In genomic region chr11:94978947-94979346, GRCm38 (mm10) we compare ENCODE assay signal across 8 mouse cellular contexts. TPM values are rescaled to one million over a fixed set of nuclear protein-coding genes. Genes with fewer than 3 reads are reported as not detected.
A peak's percentile ranks its signal among the peaks of the same experiment; 100 is the strongest.
DNase-seq lines count a peak whose midpoint lies in the region; ATAC-seq and TF ChIP-seq lines count a peak whose summit lies in the region.

No protein-coding gene starts in this region.

- peak; percentile 100 for TF ChIP-seq CTCF in liver, postnatal 0 days (IDR thresholded peaks at IDR 0.05; ENCODE audit: low read depth)
- peak; percentile 98 for TF ChIP-seq CTCF in testis, adult 2 months (IDR thresholded peaks at IDR 0.05; ENCODE audit: control insufficient read depth, insufficient read depth, insufficient replicate concordance, low read depth, low read length)

- ATAC-seq in forebrain, embryonic 15.5 days (replicated peaks): peak; percentile 96
- ATAC-seq in liver, postnatal 0 days: peak; percentile 92
- peak; percentile 95 for ATAC-seq in neural tube, embryonic 14.5 days (ENCODE audit: low read depth)

- DNase-seq in ES-E14 (ENCODE audit: low read depth, low spot score): peak; percentile 94
- DNase-seq in cerebellum, adult 11-12 months: peak; percentile 97
- peak; percentile 94 for DNase-seq in heart, postnatal 25 days (ENCODE audit: low spot score)
- DNase-seq in layer of hippocampus, adult 11-12 months (ENCODE audit: low spot score): peak; percentile 96
- peak; percentile 97 for DNase-seq in liver, postnatal 0 days

- WGBS in forebrain, embryonic 15.5 days: 0% methylated on average over 20 of the region's 20 CpGs
- WGBS in liver, postnatal 0 days (ENCODE audit: insufficient replicate concordance): under 1% methylated on average over 20 of the region's 20 CpGs
- under 1% methylated on average over 20 of the region's 20 CpGs for WGBS in neural tube, embryonic 14.5 days

- in situ Hi-C loops in ES-E14 (cut with MboI; ENCODE audit: low sequenced_read_pairs in 2 of 2, unreplicated experiment in 2 of 2): no loop called here

- no peak overlapping the region for H3K9ac ChIP-seq in ES-E14 (ENCODE audit: insufficient read depth, low read depth, low read length, poor library complexity, severe bottlenecking)
- peak overlapping the region; percentile 49 for H3K9ac ChIP-seq in forebrain, embryonic 15.5 days (replicated peaks)
- H3K9ac ChIP-seq in liver, postnatal 0 days (replicated peaks): no peak overlapping the region
- peak overlapping the region; percentile 43; the same call in 1 of the 2 replicates for H3K9ac ChIP-seq in neural tube, embryonic 14.5 days (replicated peaks; ENCODE audit: low read depth, low read length)

- 0 out of 2 replicates have a peak, but pooled peaks have one; percentile 32 for TF ChIP-seq EP300 in liver, postnatal 0 days (IDR thresholded peaks at IDR 0.05; ENCODE audit: low read depth)

- H3K9me3 ChIP-seq in ES-E14 (ENCODE audit: control insufficient read depth, insufficient read depth, low read depth, low read length): no peaks in the 10 kb centered on the region
- no peaks in the 10 kb centered on the region for H3K9me3 ChIP-seq in forebrain, embryonic 15.5 days
- no peaks in the 10 kb centered on the region for H3K9me3 ChIP-seq in liver, postnatal 0 days (ENCODE audit: low read length)
- H3K9me3 ChIP-seq in neural tube, embryonic 14.5 days (ENCODE audit: control insufficient read depth, low read length): no peaks in the 10 kb centered on the region

- intact Hi-C loops in heart, postnatal 25 days (cut with DNase I): loop anchor here (1.0 to 2.0 kb wide), 2 partner anchors 14 to 21 kb away; no protein-coding TSS in a partner anchor

- TF ChIP-seq POLR2A in testis, adult 2 months (IDR thresholded peaks at IDR 0.05; ENCODE audit: control insufficient read depth, low read depth, low read length): peak; percentile 58; the same call in 1 of the 2 replicates

- H3K4me1 ChIP-seq in ES-E14 (ENCODE audit: control insufficient read depth in 2 of 2, insufficient read depth in 2 of 2, low read length in 2 of 2, poor library complexity in 1 of 2): peaks cover 0 to 2% of the 10 kb centered on the region in 2 experiments; a peak in 1 of 4 replicates
- peaks cover 17% of the 10 kb centered on the region for H3K4me1 ChIP-seq in forebrain, embryonic 15.5 days
- peaks cover 8% of the 10 kb centered on the region for H3K4me1 ChIP-seq in liver, postnatal 0 days (ENCODE audit: insufficient read depth)
- 0 out of 2 replicates have a peak, but pooled peaks cover 6% of the 10 kb centered on the region for H3K4me1 ChIP-seq in neural tube, embryonic 14.5 days (ENCODE audit: control insufficient read depth, insufficient read depth, low read length)
- H3K4me1 ChIP-seq in testis, adult 2 months (ENCODE audit: control insufficient read depth, insufficient read depth, low read length): peaks cover 6% of the 10 kb centered on the region

- no peaks in the 10 kb centered on the region for H3K27me3 ChIP-seq in forebrain, embryonic 15.5 days
- no peaks in the 10 kb centered on the region for H3K27me3 ChIP-seq in liver, postnatal 0 days (ENCODE audit: insufficient read depth, low read length)
- no peaks in the 10 kb centered on the region for H3K27me3 ChIP-seq in neural tube, embryonic 14.5 days (ENCODE audit: control insufficient read depth, insufficient read depth, low read length)
- H3K27me3 ChIP-seq in testis, adult 2 months (ENCODE audit: control insufficient read depth, insufficient read depth, low read length): no peaks in the 10 kb centered on the region

- peak overlapping the region in 1 of 2 experiments; percentile 36; a peak in 1 of 4 replicates for H3K4me3 ChIP-seq in ES-E14 (ENCODE audit: insufficient read depth in 1 of 2, low read depth in 1 of 2, low read length in 2 of 2, poor library complexity in 1 of 2, severe bottlenecking in 1 of 2)
- peak overlapping the region; percentile 33 for H3K4me3 ChIP-seq in forebrain, embryonic 15.5 days
- H3K4me3 ChIP-seq in liver, postnatal 0 days (ENCODE audit: low read depth, low read length): peak overlapping the region; percentile 26
- H3K4me3 ChIP-seq in neural tube, embryonic 14.5 days (ENCODE audit: low read depth, low read length): peak overlapping the region; percentile 8
- peak overlapping the region; percentile 44; the same call in 1 of the 2 replicates for H3K4me3 ChIP-seq in testis, adult 2 months (ENCODE audit: control insufficient read depth, low read depth, low read length)

- H3K27ac ChIP-seq in ES-E14 (ENCODE audit: insufficient read depth, low read depth, low read length, poor library complexity, severe bottlenecking): no peak overlapping the region
- H3K27ac ChIP-seq in forebrain, embryonic 15.5 days (replicated peaks): peak overlapping the region; percentile 97
- H3K27ac ChIP-seq in liver, postnatal 0 days (ENCODE audit: low read depth): no peak overlapping the region
- peak overlapping the region; percentile 91 for H3K27ac ChIP-seq in neural tube, embryonic 14.5 days (ENCODE audit: low read depth, low read length)
- no peak overlapping the region for H3K27ac ChIP-seq in testis, adult 2 months (ENCODE audit: control insufficient read depth, insufficient read depth, low read depth, low read length)

- no peaks in the 10 kb centered on the region for H3K36me3 ChIP-seq in ES-E14 (ENCODE audit: control insufficient read depth, insufficient read depth, low read length, poor library complexity, severe bottlenecking)
- H3K36me3 ChIP-seq in forebrain, embryonic 15.5 days: no peaks in the 10 kb centered on the region
- no peaks in the 10 kb centered on the region for H3K36me3 ChIP-seq in liver, postnatal 0 days (replicated peaks; ENCODE audit: insufficient read depth, low read length)
- no peaks in the 10 kb centered on the region for H3K36me3 ChIP-seq in neural tube, embryonic 14.5 days (ENCODE audit: control insufficient read depth, insufficient read depth, low read length)
- H3K36me3 ChIP-seq in testis, adult 2 months (ENCODE audit: control insufficient read depth, insufficient read depth, low read length): no peaks in the 10 kb centered on the region

- peak overlapping the region; percentile 51 for H3K4me2 ChIP-seq in forebrain, embryonic 15.5 days (replicated peaks)
- peak overlapping the region; percentile 65 for H3K4me2 ChIP-seq in liver, postnatal 0 days (ENCODE audit: low read depth, low read length)
- peak overlapping the region; percentile 43 for H3K4me2 ChIP-seq in neural tube, embryonic 14.5 days (ENCODE audit: low read depth, low read length)

TF ChIP-seq in ES-E14, 5 proteins besides CTCF, POLR2A, EP300 and RAD21:
- TF ChIP-seq MAFK (IDR thresholded peaks at IDR 0.05; ENCODE audit: insufficient read depth, low read depth, low read length) (no peak), HCFC1 (IDR thresholded peaks at IDR 0.05; ENCODE audit: borderline replicate concordance, insufficient read depth, low read length) (peak; percentile 59; the same call in 1 of the 2 replicates), ZC3H11A (IDR thresholded peaks at IDR 0.05; ENCODE audit: borderline replicate concordance, low read depth, low read length) (peak; percentile 34; the same call in 1 of the 2 replicates), ZNF384 (IDR thresholded peaks at IDR 0.05; ENCODE audit: low read depth, low read length) (peak; percentile 64; the same call in 1 of the 2 replicates)

RNA-seq across cellular contexts. Expression of gene Sgca, which starts 2.8 kb away (rescaled TPM):
- total RNA-seq in ES-E14 (2012; rRNA removed): 0.74 TPM in 1 of 2 replicates, not detected in the other
- not detected in 2 replicates for polyA plus RNA-seq in forebrain, embryonic 15.5 days (2015; fragmentation: Nextera tagmentation; extraction: Ambion mirVana)
- total RNA-seq in heart, postnatal 25 days (2021): 100 to 1,000 TPM; 142 to 163 TPM
- polyA plus RNA-seq in liver, postnatal 0 days (2015; fragmentation: Nextera tagmentation; extraction: Ambion mirVana): 0.13 and 0.96 TPM in 2 replicates
- not detected in 2 replicates for polyA plus RNA-seq in neural tube, embryonic 14.5 days (2014; fragmentation: Nextera tagmentation; extraction: Ambion mirVana)
- polyA plus RNA-seq in testis, adult 2 months (2012; rRNA removed): 27.5 and 33.7 TPM in 2 replicates

RNA-seq across cellular contexts. Expression of gene Hils1, which starts 11.6 kb away (rescaled TPM):
- total RNA-seq in ES-E14 (2012; rRNA removed): not detected in 2 replicates
- not detected in 2 replicates for polyA plus RNA-seq in forebrain, embryonic 15.5 days (2015; fragmentation: Nextera tagmentation; extraction: Ambion mirVana)
- not detected for total RNA-seq in heart, postnatal 25 days (2021)
- polyA plus RNA-seq in liver, postnatal 0 days (2015; fragmentation: Nextera tagmentation; extraction: Ambion mirVana): not detected in 2 replicates
- polyA plus RNA-seq in neural tube, embryonic 14.5 days (2014; fragmentation: Nextera tagmentation; extraction: Ambion mirVana): not detected in 2 replicates
- 1,028 and 1,102 TPM in 2 replicates for polyA plus RNA-seq in testis, adult 2 months (2012; rRNA removed)

RNA-seq across cellular contexts. Expression of gene Ppp1r9b, which starts 11.9 kb away (rescaled TPM):
- total RNA-seq in ES-E14 (2012; rRNA removed): 29.5 and 32.6 TPM in 2 replicates
- 23.0 and 23.9 TPM in 2 replicates for polyA plus RNA-seq in forebrain, embryonic 15.5 days (2015; fragmentation: Nextera tagmentation; extraction: Ambion mirVana)
- total RNA-seq in heart, postnatal 25 days (2021): 10 to 100 TPM; 45.5 to 52.6 TPM
- 5.7 and 6.1 TPM in 2 replicates for polyA plus RNA-seq in liver, postnatal 0 days (2015; fragmentation: Nextera tagmentation; extraction: Ambion mirVana)
- 27.7 and 29.8 TPM in 2 replicates for polyA plus RNA-seq in neural tube, embryonic 14.5 days (2014; fragmentation: Nextera tagmentation; extraction: Ambion mirVana)
- polyA plus RNA-seq in testis, adult 2 months (2012; rRNA removed): 14.6 and 15.0 TPM in 2 replicates

RNA-seq across cellular contexts. Expression of gene Samd14, which starts 30.7 kb away (rescaled TPM):
- total RNA-seq in ES-E14 (2012; rRNA removed): 0.53 and 0.89 TPM in 2 replicates
- 120 and 123 TPM in 2 replicates for polyA plus RNA-seq in forebrain, embryonic 15.5 days (2015; fragmentation: Nextera tagmentation; extraction: Ambion mirVana)
- 1 to 10 TPM; 1.2 to 1.5 TPM for total RNA-seq in heart, postnatal 25 days (2021)
- 14.5 and 16.1 TPM in 2 replicates for polyA plus RNA-seq in liver, postnatal 0 days (2015; fragmentation: Nextera tagmentation; extraction: Ambion mirVana)
- polyA plus RNA-seq in neural tube, embryonic 14.5 days (2014; fragmentation: Nextera tagmentation; extraction: Ambion mirVana): 131 and 144 TPM in 2 replicates
- 0.67 and 0.75 TPM in 2 replicates for polyA plus RNA-seq in testis, adult 2 months (2012; rRNA removed)

RNA-seq across cellular contexts. Expression of gene Col1a1, which starts 42.9 kb away (rescaled TPM):
- total RNA-seq in ES-E14 (2012; rRNA removed): 37.5 and 125 TPM in 2 replicates
- 40.2 and 40.5 TPM in 2 replicates for polyA plus RNA-seq in forebrain, embryonic 15.5 days (2015; fragmentation: Nextera tagmentation; extraction: Ambion mirVana)
- total RNA-seq in heart, postnatal 25 days (2021): 100 to 1,000 TPM; 182 to 211 TPM
- 29.8 and 37.8 TPM in 2 replicates for polyA plus RNA-seq in liver, postnatal 0 days (2015; fragmentation: Nextera tagmentation; extraction: Ambion mirVana)
- 7.4 and 239 TPM in 2 replicates for polyA plus RNA-seq in neural tube, embryonic 14.5 days (2014; fragmentation: Nextera tagmentation; extraction: Ambion mirVana)
- 14.3 and 18.0 TPM in 2 replicates for polyA plus RNA-seq in testis, adult 2 months (2012; rRNA removed)

Comparison
In these comparisons a context has a peak if more than half of its experiments do, and no peak if none do; other contexts are left out.
1. H3K27ac ChIP-seq: peak in forebrain, embryonic 15.5 days (single experiment) and neural tube, embryonic 14.5 days (single experiment); none in ES-E14 (single experiment), liver, postnatal 0 days (single experiment) and testis, adult 2 months (single experiment).
2. H3K9ac ChIP-seq: peak in forebrain, embryonic 15.5 days (single experiment) and neural tube, embryonic 14.5 days (single experiment); none in ES-E14 (single experiment) and liver, postnatal 0 days (single experiment).
3. RNA of gene Sgca, which starts 2.8 kb away (polyA plus RNA-seq): 27.5 to 33.7 TPM in testis, adult 2 months; 0.13 to 0.96 TPM in liver, postnatal 0 days, not detected in forebrain, embryonic 15.5 days and not detected in neural tube, embryonic 14.5 days; every median in the first group is over 10 times any median in the second.
4. RNA of gene Hils1, which starts 11.6 kb away (polyA plus RNA-seq): 1,028 to 1,102 TPM in testis, adult 2 months; not detected in forebrain, embryonic 15.5 days, not detected in liver, postnatal 0 days and not detected in neural tube, embryonic 14.5 days; every median in the first group is over 1,000 times any median in the second.
5. Peak in every context shown above with its lines, with median percentiles within 50 percentile points of each other: DNase-seq, ATAC-seq and H3K4me2 ChIP-seq.